12 mouse cellular contexts compared by ENCODE assay signal in genomic region chr10:122842961-122843360, GRCm38 (mm10).
"Had no signal": no experiment of that assay in that cellular context is flagged by ENCODE, and none has a peak within 500 bp of the region (broad histone marks: within the 10 kb centered on the region; RNA-seq: fewer than 3 reads in every experiment).

No protein-coding gene starts in this region.

- ATAC-seq: midbrain, embryonic 15.5 days had no signal

- H3K27ac ChIP-seq: liver, embryonic 13.5 days; macrophage; midbrain, embryonic 12.5 days; midbrain, embryonic 15.5 days; neural tube, embryonic 13.5 days had no signal

- H3K4me1 ChIP-seq: liver, embryonic 13.5 days had no signal

- H3K9ac ChIP-seq: liver, embryonic 13.5 days; midbrain, embryonic 12.5 days; midbrain, embryonic 15.5 days; neural tube, embryonic 13.5 days had no signal

- DNase-seq: kidney, postnatal 14 days; kidney, postnatal 4 days; liver, embryonic 13.5 days; lung, adult 2 months; retina, postnatal 1 day; right cerebral cortex, postnatal 25 days; thymus, adult 18-20 months; thymus, postnatal 36 days had no signal

- H3K4me3 ChIP-seq: liver, embryonic 13.5 days; midbrain, embryonic 12.5 days; midbrain, embryonic 15.5 days; neural tube, embryonic 13.5 days had no signal

- H3K36me3 ChIP-seq: liver, embryonic 13.5 days; midbrain, embryonic 12.5 days; midbrain, embryonic 15.5 days; neural tube, embryonic 13.5 days had no signal

- H3K27me3 ChIP-seq: liver, embryonic 13.5 days; midbrain, embryonic 12.5 days; midbrain, embryonic 15.5 days; neural tube, embryonic 13.5 days had no signal
